Mouse (Mus musculus) layer of hippocampus, adult 18-20 months (tissue): ENCODE measurements around the gene Rbm33. TPM values are rescaled to one million over a fixed set of nuclear protein-coding genes. Genes with fewer than 3 reads are reported as not detected.

Experiments
- DNase-seq, 2 experiments: peaks; one replicate each; pipeline ENCODE4 v3.0.0; 2022; ENCODE audit warnings: low spot score in 2 of 2
- total RNA-seq, 2 experiments: library from RNA; stranded (reverse); gene quantifications; 2 replicates each; pipeline ENCODE4 v1.2.3; 2021

Rbm33 gene
- total RNA-seq, 2 experiments from 2014 or later: 63.6 to 64.3 TPM

DNA sequence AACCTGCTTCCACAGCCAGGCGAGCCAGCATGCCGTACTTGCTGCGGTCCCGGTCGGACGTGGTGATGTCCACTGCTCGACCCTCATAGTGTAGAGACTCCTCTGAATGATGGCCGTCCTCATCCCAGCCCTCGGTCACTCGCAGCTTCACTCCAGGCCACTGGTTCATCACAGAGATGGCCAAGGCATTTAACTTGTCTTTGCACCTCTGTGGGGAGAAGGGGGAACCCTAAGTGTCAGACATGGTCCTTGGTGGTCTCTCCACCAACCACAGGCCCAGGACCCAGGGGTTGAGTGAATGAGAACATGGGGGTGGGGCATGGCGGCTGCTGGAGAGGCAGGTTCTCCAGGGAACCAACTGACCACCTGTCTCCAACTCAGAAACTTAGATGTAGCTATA is 144.5 kb downstream of the Rbm33 start:
- DNase-seq: no peak

DNA sequence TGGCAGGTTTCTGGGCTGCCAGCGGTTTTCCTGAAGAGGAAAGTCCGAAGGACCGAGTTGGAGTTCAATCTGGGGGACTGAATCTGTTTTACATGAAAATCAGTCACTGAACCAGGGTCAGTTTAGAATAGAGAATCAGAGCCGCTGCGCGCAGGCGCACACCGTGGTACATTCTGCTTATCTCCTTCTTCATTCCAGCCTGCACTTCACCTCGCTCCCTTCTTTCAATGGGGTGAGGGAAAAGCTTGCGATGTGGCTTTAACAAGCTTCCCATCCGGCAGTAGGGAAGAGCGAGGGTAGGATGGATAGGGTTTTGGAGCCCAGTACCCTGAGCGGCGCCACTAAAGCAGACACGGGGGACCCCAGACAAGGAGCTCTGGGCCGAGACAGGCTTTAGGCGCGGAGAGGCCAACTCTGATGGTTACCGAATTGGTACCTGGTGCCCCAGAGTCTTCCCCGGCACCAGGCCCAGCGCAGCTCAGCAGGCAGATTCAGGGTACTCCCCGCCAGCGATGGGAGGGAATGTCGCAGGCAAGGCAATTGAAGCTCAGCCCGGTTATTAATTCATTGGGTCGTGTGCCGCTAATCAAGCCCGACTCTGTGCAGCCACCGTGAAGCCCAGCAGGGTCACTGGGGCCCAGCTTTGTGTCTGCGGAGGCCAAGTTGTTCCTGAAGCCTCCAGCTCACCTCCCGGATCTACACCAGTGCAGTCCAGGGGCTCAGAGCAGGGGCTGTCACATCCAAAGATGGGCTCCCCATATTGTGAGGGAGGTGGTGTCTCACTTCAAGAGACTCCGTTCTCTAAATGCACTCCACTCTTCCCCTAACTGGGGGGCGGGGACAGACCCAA is 146.0 kb downstream of the Rbm33 start:
- DNase-seq: no peak

DNA sequence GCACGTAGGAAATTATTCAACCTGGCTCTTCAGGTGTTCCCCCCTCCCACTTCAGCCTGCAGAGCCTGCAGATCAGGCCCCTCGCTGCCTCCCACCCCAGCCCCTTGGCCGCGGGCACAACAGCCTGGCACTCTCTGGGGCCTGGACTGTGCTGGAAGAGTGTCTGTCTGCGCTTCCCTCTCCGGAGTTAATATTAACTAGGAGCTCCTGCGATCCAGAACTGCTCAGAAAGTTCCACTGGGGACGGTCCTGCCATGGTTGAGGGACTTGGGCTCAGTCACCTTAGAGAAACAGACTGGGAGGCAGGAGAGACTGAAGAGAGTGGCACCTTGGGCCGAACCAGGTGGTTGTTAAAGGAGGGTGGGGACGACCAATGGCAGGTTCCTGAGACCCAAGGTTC is 146.7 kb downstream of the Rbm33 start:
- DNase-seq: no peak

DNA sequence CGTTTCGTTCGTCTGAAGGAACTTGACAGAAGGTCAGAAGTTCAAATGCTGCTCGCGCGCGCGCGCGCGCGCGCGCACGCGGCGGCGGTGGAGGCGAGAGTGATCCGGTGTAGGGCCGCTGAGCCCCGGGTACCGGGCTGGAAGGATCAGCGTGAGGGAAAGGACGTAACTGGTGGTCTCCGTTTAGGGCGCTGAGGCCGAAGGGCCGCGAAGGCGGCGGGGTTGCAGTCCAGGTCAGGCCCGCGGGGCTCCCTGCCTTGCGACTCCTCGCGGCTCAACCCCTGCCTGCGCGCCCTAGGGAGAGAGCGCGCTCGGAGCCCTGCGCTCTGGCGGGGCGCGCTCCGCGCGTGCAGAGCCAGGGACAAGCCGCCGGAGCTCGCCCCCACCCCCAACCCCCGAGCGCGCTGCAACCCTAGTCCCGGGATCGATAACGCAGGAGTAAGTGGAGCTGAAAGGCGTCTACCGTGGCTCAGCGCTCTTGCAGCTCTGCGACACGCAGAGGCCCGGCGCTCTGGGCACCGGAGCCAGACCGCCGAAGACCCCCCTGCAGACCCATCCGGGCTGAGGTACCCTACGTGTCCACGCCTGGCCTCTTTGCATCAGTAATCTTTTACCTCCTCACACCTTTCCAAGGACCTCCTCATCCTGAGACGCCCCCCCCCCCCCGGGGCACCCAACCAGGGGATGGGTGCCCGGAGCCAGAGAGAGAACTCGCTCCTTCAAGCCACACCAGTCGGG is 147.6 kb downstream of the Rbm33 start:
- no peak for DNase-seq

DNA sequence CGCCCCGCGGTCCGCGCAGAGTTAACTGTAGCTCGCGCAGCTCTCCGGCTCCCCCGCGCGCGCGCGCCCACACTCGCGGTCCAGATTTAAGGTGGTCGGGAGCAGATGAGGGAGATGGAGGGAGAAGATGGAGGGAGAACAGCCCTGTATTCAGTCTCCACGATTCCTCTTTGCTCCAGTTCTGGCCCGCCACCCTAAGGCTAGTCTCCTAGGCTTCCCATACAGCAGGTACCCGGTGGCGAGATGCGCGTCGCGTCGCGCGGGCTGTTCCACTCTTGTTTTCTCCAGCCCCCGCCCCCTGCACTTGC is 148.1 kb downstream of the Rbm33 start:
- DNase-seq: peak in 1 of 2 experiments; percentile 37

DNA sequence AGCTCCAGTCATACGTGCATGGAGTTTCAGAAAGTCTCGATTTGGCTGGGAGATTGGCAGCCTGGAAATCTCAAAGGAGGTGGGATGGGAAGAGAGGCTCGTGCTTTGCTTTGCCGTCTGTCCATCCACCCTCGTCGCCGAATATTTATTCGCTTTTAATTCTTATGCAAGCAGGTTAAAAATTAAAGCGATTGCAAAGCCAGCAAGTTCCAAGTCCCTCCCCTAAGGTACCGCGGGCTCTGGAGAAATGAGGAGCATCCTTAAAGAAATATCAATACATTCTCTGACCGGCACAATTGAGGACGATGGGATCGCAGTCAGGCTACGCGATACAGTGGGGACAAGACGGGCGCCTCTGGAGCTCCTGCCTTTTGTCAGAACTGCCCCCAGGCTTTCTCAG is 148.6 kb downstream of the Rbm33 start:
- DNase-seq: no peak

DNA sequence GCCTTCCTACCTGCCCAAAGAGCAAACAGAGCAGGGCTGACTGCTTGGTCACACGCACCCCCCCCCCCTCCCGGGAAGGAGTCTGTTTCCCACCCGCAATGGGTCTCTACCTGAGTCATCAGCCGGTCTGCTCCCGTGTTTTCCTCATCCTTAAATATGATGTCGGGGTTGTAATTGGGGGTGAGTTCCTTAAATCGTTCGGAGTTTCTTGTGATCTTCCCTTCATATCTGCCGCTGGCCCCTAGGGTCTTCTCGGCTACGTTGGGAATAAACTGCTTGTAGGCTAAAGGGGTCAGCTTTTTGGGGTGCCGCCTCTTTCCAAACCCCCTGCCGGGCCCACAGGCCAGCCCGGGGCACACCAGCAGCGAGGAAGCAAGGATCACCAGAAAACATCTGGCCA is 149.4 kb downstream of the Rbm33 start:
- DNase-seq: no peak

DNA sequence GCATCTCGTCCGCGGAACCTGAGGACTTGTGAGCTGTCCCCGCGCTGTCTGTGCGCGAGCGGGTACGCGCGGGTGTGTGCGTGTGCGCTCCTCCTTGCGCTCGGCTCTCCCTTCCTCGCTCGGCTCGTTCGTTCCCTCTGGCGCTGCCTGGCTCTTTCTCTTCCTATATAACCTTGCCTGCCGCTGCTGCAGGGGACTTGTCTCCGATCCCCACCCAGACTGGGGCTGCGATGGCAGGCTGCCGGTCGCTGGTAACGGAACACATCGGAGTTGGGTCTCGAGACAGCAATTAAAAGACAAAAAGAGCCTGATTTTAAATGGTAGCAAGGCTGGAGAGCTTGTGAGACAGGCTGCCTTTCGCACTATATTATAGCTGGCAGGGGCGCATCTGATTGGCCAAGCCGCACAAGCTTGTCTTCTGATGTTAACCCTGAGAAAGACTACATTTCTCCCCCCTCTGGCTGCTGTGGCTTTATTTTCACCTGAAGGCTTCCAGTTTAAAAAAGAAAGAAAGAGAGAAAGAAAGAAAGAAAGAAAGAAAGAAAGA is 149.9 kb downstream of the Rbm33 start, which contains the start of gene Shh:
TSS of gene Shh (minus strand) at position 497 of the 547 bp plus-strand sequence.
- peak in 1 of 2 experiments; percentile 32 for DNase-seq

Other genes with a start within 250 kb of the Rbm33 start
- gene Insig1, start 245.8 kb upstream of the Rbm33 start, total RNA-seq: 10 to 100 TPM; 62.3 to 62.5 TPM
- gene En2, start 151.4 kb upstream of the Rbm33 start, total RNA-seq: under 1 TPM; 0.33 to 0.54 TPM
- gene Cnpy1, start 71.3 kb upstream of the Rbm33 start, total RNA-seq: under 1 TPM; 0.18 to 0.22 TPM
- 1 to 10 TPM; 1.2 to 1.3 TPM for gene Shh, start 150.1 kb downstream of the Rbm33 start, total RNA-seq